Mouse (Mus musculus) layer of hippocampus, postnatal 14 days (tissue): ENCODE results near the gene Gm438. TPM values are rescaled to one million over a fixed set of nuclear protein-coding genes. Genes with fewer than 3 reads are reported as not detected.
A peak's percentile ranks its signal among the peaks of the same experiment; 100 is the strongest.
"Not testable (repeated sequence)": the region's sequence is repeated elsewhere in the genome, so short reads cannot be mapped to it uniquely, and the experiment has no call there.

Experiments
- DNase-seq, 2 experiments: peaks; one replicate each; pipeline ENCODE4 v3.0.0; 2021 to 2022; ENCODE audit warnings: low spot score in 2 of 2, mixed read lengths in 1 of 2
- long read RNA-seq, 2 experiments: library from polyadenylated mRNA; stranded (forward); transcript quantifications; one replicate each; pipeline ENCODE4 v2.0.0; 2021
- total RNA-seq, 2 experiments: library from RNA; stranded (reverse); gene quantifications; 2 replicates each; pipeline ENCODE4 v1.2.3; 2021

The Gm438 gene
- total RNA-seq = not detected
- long read RNA-seq, experiment 1 = 0 reads
- long read RNA-seq, experiment 2 = 0 reads

DNA sequence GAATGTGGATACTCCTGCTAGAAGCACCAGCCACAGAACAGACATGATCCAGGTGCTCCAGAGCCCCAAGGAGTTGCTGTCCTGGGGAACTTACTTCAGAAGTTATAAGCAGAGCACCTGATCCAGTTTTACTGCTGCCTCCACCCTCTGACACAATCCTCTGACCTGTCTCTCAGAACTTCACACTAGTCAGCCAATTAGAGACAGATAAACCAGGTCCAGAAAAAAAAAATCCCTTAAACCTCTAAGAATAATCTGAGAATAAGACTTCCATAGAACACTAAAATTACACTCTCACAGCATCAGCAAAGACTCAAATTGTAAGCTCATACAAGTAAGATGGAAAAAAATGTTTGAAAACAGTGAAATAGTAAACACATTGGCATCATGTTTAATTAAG is at the start of gene Gm438:
Gene Gm438 (minus strand): TSS at position 101 of the 400 bp plus-strand sequence.
- DNase-seq = no peak

DNA sequence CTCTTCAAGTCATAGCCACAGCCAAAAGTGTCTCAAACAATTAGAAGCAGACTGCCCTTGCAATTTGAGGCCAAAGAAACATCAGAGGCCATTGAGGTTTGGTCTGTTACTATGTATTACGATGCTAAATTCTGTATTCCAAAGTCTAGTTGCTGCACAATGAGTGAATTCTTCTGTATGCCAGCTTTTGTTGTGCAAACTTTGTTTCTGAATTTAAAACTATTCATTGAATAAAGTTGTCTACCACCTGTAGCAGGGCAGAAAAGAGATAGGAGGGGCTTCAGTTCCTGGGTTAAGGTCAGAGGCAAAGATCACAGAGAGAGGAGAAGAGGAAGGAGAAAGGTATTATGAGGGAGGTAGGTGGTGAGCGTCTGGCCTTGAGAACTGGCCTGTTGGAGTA is 38.3 kb upstream of the Gm438 start:
- no peak for DNase-seq

DNA sequence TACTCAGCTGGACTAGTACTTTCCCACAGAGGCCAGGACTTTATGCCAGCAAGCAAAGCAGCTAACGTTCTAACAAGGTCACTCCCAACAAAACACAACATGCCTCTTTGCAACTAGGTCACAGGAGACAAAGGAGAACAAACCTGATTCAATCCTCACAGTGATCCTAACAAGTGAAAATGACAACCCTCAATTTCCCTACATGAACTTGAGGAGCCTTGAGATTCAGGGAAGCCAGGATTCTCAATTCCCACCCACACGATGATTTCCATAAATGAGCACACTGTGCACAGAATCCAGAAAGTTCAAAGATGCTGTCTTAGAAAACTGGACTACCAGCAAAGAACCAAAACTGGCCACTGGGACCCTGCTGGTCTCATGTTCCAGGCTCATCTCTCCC is 37.6 kb upstream of the Gm438 start:
- DNase-seq = no peak

DNA sequence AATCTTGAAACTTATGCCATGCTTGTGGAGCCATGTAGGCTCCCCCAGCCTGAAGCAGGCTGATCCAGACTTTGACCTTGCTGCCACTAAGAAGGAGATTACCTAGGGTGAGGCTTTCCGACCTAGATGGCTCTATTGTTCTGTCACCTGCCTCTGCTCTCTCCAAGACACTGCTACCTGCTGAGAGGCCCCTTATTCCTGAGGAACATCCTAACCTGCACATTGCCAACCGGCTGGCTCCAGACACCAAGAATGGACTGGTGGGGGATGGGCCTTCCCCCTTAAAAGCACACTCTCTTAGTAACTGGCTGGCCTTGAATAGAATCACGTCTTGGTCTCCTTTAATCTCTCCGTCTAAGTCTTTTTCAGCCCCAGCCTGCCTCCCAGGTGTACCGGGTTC is 20.8 kb upstream of the Gm438 start:
- DNase-seq = not testable (repeated sequence)

DNA sequence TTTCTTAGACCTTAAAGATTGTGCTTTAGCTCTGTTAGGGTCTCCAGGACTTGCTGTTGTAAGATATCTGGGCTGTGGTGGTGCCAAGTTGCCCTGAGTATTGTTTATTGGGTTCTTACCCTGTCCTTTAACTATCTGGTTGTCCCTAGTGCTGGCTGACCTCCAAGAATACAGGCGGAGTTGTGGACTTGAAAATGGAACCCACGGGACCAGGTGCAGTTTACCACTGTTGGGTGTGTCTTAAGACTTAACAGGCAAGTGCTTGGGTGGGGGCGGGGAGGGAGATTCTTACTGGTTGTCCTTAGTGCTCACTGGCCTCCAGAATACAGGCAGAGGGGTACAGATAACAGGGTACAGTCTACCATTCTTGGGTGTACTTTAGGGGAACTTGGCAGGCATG is 17.2 kb upstream of the Gm438 start:
- no peak for DNase-seq

DNA sequence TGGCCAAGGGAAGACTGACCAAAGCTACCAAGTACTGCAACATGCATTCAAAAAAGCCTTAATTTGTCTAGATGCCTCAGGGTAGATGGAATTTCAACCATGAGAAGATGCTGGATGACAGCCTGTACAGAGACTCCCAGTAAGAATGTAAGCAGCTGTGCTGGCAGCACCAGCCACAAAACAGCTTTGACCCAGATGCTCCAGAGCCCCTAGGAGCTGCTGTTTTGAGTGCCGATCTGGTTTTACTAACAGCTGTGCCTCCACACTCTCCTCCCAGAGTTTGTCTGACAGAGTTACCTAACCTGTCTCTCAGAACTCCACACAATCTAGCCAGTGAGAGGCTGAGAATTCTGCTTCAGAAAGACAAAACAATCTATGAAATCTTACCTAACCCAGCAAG is 3.8 kb upstream of the Gm438 start:
- DNase-seq = no peak

DNA sequence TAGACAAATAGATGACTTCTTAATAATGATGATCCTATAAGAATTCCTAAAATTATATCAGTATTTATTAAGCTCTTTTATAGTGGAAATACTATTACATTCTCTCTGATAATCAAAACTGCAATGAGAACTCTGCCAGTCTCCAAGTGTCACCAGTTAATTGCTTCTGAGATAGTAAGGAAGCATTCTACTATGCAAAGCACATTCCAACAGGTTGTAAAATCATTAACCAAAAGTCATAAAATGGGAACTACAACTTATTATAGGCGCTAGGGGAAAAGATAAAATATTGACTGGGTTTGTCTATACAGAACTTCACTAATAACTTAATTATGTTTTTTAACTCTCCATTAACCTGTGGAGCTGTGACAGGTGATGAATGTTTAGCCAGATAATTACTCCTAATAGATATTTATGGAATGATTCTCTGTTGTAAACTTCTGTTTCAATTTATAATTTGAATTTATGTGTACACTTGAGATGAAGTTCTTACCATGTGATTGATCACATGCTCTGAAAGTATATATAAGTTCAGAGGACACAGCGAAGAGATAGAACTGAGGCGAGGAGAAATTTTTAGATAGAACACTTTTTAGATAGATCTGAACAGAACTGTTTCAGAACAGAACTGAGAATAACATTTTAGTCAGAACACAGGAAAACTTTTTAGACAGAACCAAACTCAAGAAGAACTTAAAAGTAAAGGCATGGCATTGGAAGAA is 3.7 kb downstream of the Gm438 start:
- DNase-seq = no peak

DNA sequence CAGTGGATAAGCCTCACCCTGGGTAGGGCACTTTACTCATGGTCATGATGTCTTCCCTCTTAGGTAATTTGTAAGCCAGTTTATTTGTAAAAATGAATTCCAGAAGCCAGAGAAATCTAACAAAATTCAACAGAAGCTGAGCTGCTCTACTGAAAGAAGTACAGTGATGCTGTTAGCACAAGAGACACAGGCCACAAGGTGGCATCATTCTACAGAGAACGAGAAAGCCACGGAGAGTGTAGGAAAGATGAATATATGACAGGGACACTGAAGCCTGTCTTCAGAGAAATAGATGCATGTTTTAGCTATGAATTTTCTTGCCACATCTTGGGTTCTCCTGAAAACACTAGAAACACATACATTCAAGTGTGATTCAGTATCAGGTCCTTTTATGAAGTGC is 20.7 kb downstream of the Gm438 start:
- DNase-seq = peak; percentile 41 to 78

DNA sequence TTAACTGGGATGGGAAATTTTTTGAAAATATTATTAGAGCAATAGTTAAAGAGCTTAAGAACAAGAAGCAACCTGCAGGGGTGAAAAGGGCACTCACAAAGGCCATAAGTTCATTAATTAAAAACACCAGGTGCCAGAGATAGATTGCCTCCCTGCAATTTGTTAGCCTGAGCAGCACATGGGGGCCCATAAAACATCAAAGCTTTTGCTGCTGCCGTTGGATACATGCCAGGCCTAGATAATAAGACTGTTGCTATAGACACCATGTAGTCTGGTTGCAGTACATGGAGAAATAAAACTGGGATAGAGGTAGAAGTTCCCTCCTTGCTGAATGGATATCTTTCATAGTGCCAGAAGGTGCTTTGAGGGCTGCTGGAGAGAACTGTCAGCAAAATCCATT is 37.2 kb downstream of the Gm438 start:
- DNase-seq = peak in 1 of 2 experiments; percentile 4

Other genes starting within 250 kb of the Gm438 start
- gene Gm13124, start 221.4 kb downstream of the Gm438 start, total RNA-seq = not detected
- not detected for gene Aadacl4, start 172.9 kb downstream of the Gm438 start, total RNA-seq
- gene Gm436, start 100.2 kb downstream of the Gm438 start, total RNA-seq = not detected
- not detected for gene Gm13178, start 65.2 kb downstream of the Gm438 start, total RNA-seq
- 10 to 100 TPM; 21.2 to 30.8 TPM for gene Dhrs3, start 106.2 kb upstream of the Gm438 start, total RNA-seq